Mouse (Mus musculus) midbrain, embryonic 15.5 days (tissue): ENCODE data around the gene Sox12. TPM values are rescaled to one million over a fixed set of nuclear protein-coding genes. Genes with fewer than 3 reads are reported as not detected.
"Not testable (repeated sequence)": the region's sequence is repeated elsewhere in the genome, so short reads cannot be mapped to it uniquely, and the experiment has no call there.

Source experiments
- ATAC-seq: fragments of 200-750 bp; cut with Nextera tagmentation; replicated peaks from 2 replicates; pipeline ENCODE4 v1.8.0; 2017; ENCODE audit warnings: moderate TSS enrichment
- H3K27ac ChIP-seq: fragments of 300-500 bp; sonication (generic); 2 replicates; pipeline ENCODE4 v1.5.1; 2015; ENCODE audit warnings: mild to moderate bottlenecking, inconsistent platforms
- H3K27me3 ChIP-seq: fragments of 300-500 bp; sonication (generic); replicated peaks from 2 replicates; pipeline ENCODE4 v1.6.1; 2015; ENCODE audit warnings: inconsistent platforms
- H3K36me3 ChIP-seq: fragments of 300-500 bp; sonication (generic); replicated peaks from 2 replicates; pipeline ENCODE4 v1.6.1; 2015; ENCODE audit warnings: inconsistent platforms
- H3K4me1 ChIP-seq: fragments of 300-500 bp; sonication (generic); 2 replicates; pipeline ENCODE4 v1.6.1; 2015; ENCODE audit warnings: inconsistent platforms
- H3K4me2 ChIP-seq: fragments of 300-500 bp; sonication (generic); 2 replicates; pipeline ENCODE4 v1.6.1; 2015; ENCODE audit warnings: inconsistent platforms, mild to moderate bottlenecking, moderate library complexity
- H3K4me3 ChIP-seq: fragments of 300-500 bp; sonication (generic); 2 replicates; pipeline ENCODE4 v1.5.1; 2015; ENCODE audit warnings: mild to moderate bottlenecking, inconsistent platforms
- H3K9ac ChIP-seq: fragments of 300-500 bp; sonication (generic); 2 replicates; pipeline ENCODE4 v1.6.1; 2015; ENCODE audit warnings: mild to moderate bottlenecking, inconsistent platforms
- H3K9me3 ChIP-seq: fragments of 300-500 bp; sonication (generic); 2 replicates; pipeline ENCODE4 v1.6.1; 2016; ENCODE audit warnings: inconsistent platforms
- WGBS: fragments of 180-500 bp; shearing (Covaris S2); methylation state at CpG from one replicate; pipeline ENCODE4 v1.1.7; 2015; ENCODE audit warnings: mixed read lengths; 5-methylcytosine and 5-hydroxymethylcytosine counted together
- polyA plus RNA-seq: library from polyadenylated mRNA; unstranded; fragments of >200 nt; fragmentation: Nextera tagmentation; extraction: Ambion mirVana; gene quantifications from 2 replicates; pipeline ENCODE4 v1.2.1, GENCODE M21; 2015

Gene Sox12
- polyA plus RNA-seq, 1 experiment from 2014 or later, result 17.0 TPM

DNA sequence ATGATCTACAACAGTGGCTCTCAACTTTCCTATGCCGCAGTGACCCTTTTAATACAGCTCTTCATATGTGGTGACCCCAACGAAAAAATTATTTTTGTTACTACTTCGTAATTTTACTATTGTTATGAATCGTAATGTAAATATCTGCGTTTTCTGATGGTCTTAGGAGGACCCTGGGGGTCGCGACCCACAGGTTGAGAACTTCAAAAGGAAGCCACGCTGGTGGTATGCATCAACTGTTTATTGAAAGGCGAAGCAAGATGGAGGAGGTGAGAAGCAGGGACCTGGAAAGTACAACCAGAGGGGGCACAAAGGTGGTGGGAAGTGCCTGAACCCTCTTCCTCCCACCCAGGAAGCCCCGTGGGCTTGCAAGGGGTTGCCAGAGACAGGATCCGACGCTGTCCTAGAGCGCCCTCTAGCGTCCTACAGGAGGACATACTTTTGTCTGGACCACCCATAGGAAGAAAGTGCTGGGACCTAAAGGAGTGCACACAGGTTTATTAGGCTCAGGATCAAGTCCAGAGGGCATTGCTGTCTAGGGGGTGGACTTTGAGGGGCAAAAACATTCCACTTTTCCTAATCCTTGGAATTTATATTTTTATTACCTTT, 29.2 kb downstream of the Sox12 start:
- ATAC-seq, result 0 out of 2 replicates have a peak, but pooled peaks have one; percentile 9
- WGBS, result 30% methylated on average over 14 of the region's 14 CpGs
- no peak overlapping the region for H3K9ac ChIP-seq
- H3K27ac ChIP-seq, result no peak overlapping the region
- peak overlapping the region; percentile 4 for H3K4me2 ChIP-seq
- no peaks in the 10 kb centered on the region for H3K36me3 ChIP-seq
- no peaks in the 10 kb centered on the region for H3K27me3 ChIP-seq
- H3K4me3 ChIP-seq, result no peak overlapping the region
- peaks cover 3% of the 10 kb centered on the region; the same call in 1 of the 2 replicates for H3K4me1 ChIP-seq
- H3K9me3 ChIP-seq, result no peaks in the 10 kb centered on the region

DNA sequence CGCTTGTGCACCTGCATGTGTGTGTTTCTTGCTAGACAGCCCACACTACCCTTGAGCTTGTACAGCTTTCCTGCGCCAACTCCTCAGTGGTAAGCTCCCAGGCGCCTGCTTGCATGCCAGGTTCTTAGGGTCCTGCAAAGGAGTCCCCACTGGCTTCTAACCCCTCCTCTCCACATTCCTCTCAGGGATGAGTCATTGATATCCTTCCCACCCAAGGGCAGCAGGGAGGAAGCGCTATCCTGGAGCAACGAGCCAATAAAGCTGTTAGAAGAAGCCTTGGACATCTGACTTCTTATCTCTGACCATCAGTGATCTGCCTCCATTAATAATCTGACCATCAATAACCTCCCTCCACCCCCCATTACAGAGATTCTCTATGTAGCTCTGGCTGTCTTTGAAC, 29.9 kb downstream of the Sox12 start:
- Histone ChIP-seq H3K4me2 (no peak overlapping the region), H3K9me3 (no peaks in the 10 kb centered on the region), H3K4me3 (no peak overlapping the region), H3K4me1 (peaks cover 6% of the 10 kb centered on the region; the same call in 1 of the 2 replicates), H3K36me3 (no peaks in the 10 kb centered on the region), H3K27me3 (no peaks in the 10 kb centered on the region), H3K9ac (no peak overlapping the region), H3K27ac (no peak overlapping the region)
- ATAC-seq, result no peak
- 85% methylated on average over 5 of the region's 5 CpGs for WGBS

DNA sequence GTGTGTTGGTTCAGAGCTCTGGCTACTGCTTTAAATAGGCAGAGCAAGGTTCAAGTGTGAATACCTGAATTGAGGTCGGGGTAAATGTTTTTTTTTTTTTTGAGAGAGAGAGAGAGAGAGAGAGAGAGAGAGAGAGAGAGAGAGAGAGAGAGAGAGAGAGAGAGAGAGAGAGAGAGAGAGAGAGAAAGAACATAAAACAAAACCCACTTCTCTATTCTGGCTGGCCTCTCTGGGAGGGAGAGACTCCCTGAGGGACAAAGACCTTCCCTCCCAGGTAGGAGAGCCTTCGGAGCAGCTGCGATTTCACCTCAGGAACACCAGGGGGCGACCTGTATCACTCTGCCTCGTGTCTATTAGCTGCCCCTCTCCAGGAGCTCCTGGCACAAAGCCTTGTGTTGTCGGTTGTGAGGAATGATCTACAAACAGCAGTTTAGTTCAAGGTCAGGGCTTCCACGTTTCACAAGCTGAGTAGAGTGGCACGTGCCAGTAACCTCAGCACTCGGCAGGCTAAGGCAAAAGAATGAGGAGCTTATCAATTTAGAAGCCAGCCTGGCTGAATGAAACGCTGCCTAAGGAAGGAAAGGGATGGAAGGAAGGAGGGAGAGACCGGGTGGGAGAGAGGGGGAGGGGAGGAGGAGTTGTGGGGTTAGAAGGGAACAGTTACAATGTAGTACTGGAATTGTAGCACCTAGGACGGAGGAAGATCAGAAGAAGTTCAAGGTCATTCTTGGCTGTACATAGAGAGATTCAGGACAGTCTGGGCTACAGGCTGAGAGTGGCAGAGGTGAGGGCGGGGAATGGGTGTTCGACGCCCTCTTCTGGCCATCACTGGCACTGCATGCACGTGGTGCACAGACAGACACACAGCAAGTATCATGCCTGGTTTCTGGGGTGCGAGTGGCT, 34.4 kb downstream of the Sox12 start:
- 0 out of 2 replicates have a peak overlapping the region, but pooled peaks have one; percentile 2 for H3K4me3 ChIP-seq
- no peak overlapping the region for H3K9ac ChIP-seq
- H3K4me2 ChIP-seq, result peak overlapping the region; percentile 33
- H3K9me3 ChIP-seq, result no peaks in the 10 kb centered on the region
- no peaks in the 10 kb centered on the region for H3K36me3 ChIP-seq
- WGBS, result 10% methylated on average over 17 of the region's 17 CpGs
- peaks cover 6% of the 10 kb centered on the region; the same call in 1 of the 2 replicates for H3K4me1 ChIP-seq
- ATAC-seq, result peak; percentile 69
- no peaks in the 10 kb centered on the region for H3K27me3 ChIP-seq
- peak overlapping the region; percentile 67 for H3K27ac ChIP-seq

DNA sequence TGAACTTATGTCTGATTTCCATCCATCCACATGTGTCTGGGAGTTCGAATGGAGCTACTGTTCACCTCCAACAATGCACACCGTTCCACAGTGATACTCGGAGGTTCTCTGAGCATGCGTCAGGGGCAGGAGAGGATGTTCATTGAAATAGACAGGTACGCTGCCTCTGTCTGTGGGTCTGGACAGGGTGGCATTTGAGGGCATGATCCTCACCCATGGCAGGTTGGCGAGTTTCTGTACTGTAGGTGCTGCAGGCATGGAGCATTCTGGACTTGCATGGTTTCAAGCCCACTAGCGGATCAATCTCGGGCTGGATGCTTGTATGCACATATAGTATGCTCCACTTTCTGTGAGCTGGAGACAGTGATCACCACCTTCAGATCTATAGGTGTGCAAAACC, 36.7 kb downstream of the Sox12 start:
- H3K9me3 ChIP-seq, result no peaks in the 10 kb centered on the region
- no peak overlapping the region for H3K4me2 ChIP-seq
- no peak overlapping the region for H3K9ac ChIP-seq
- no peak for ATAC-seq
- WGBS, result 91% methylated on average over 8 of the region's 8 CpGs
- H3K36me3 ChIP-seq, result no peaks in the 10 kb centered on the region
- no peak overlapping the region for H3K4me3 ChIP-seq
- H3K27ac ChIP-seq, result no peak overlapping the region
- H3K4me1 ChIP-seq, result peaks cover 6% of the 10 kb centered on the region; the same call in 1 of the 2 replicates
- no peaks in the 10 kb centered on the region for H3K27me3 ChIP-seq

DNA sequence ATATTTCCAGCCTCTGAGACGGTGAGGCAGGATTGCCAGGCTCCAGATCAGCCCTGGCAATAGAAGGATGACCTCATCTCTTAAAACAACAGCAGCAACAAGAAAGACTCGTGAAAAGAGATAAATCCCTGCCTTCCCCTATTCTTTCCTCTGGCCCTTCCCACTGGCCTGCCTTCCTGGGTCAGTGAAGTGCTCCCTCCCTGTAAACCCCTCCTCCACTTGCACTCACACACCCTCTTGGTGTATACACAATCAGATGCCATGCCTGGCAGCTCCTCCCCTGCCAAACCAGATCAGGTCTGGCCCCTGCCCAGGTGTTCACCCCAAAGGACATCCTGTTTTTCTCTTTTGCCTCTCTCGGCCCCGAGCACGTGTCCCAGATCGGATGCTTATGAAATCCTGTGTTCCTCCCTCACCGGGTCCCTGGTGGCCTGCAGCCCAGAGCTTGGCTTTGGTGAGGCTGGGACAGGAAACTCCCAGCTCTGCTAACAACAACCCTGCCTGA, 37.5 kb downstream of the Sox12 start:
- peaks cover 6% of the 10 kb centered on the region; the same call in 1 of the 2 replicates for H3K4me1 ChIP-seq
- no peak overlapping the region for H3K9ac ChIP-seq
- 52% methylated on average over 7 of the region's 7 CpGs for WGBS
- ATAC-seq, result no peak
- H3K27ac ChIP-seq, result no peak overlapping the region
- H3K9me3 ChIP-seq, result no peaks in the 10 kb centered on the region
- H3K4me3 ChIP-seq, result no peak overlapping the region
- no peaks in the 10 kb centered on the region for H3K36me3 ChIP-seq
- H3K27me3 ChIP-seq, result no peaks in the 10 kb centered on the region
- H3K4me2 ChIP-seq, result no peak overlapping the region

DNA sequence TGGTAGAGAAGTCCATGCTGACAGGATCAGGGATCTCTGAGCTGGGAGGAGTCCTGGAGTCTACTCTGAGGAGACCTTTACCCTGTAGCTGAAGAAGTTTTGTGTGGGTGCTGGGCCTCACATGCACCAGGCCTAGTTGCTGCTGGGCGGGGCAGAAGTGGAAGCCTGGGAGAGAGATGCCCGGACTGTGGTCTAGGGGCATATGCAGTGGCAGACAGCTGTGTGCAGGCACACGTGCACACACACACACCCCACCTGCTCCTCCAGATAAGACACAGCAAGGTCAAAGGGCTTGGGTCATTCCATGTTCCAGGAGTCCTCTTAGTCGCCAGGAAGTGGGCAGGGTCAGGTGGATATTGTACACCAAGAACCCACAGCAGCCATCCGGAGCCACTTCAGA, 38.2 kb downstream of the Sox12 start:
- no peak overlapping the region for H3K4me2 ChIP-seq
- no peak overlapping the region for H3K4me3 ChIP-seq
- no peaks in the 10 kb centered on the region for H3K27me3 ChIP-seq
- H3K4me1 ChIP-seq, result peaks cover 6% of the 10 kb centered on the region; the same call in 1 of the 2 replicates
- WGBS, result 82% methylated on average over 5 of the region's 5 CpGs
- H3K9ac ChIP-seq, result no peak overlapping the region
- ATAC-seq, result no peak
- no peak overlapping the region for H3K27ac ChIP-seq
- H3K36me3 ChIP-seq, result no peaks in the 10 kb centered on the region
- H3K9me3 ChIP-seq, result no peaks in the 10 kb centered on the region

DNA sequence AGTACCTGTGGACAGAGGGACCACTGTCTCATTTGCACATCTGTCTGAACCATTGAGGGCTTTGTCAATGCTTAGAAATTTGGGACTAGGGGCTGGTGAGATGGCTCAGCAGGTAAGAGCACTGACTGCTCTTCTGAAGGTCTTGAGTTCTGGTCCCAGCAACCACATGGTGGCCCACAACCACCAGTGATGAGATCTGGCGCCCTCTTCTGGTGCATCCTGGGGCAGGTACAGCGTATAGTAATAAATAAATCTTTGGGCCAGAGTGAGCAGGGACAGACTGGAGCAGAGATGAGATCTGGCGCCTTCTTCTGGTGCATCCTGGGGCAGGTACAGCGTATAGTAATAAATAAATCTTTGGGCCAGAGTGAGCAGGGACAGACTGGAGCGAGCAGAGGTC, 38.9 kb downstream of the Sox12 start:
- not testable (repeated sequence) for H3K27me3 ChIP-seq, H3K9ac ChIP-seq, H3K4me3 ChIP-seq, H3K4me2 ChIP-seq, ATAC-seq, H3K9me3 ChIP-seq, H3K4me1 ChIP-seq, H3K36me3 ChIP-seq, H3K27ac ChIP-seq
- 72% methylated on average over 5 of the region's 5 CpGs for WGBS

DNA sequence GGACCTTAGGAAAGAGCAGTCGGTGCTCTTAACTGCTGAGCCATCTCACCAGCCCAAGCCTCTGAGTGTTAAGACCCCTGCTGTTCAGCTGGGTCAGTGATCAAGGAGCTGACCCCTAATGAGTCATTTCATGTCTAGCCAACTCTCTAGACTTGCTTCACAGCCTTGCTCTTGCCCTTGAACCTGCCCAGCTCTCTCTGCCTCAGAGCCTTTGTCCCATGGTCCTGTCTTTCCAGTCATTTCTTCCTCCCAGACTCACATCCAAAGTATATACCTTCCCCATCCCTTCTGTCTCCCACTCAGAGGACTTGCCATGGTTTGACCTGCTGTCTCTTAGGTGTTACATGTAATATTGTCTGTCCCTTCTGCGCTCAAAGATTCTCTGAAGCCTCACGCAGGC, 40.6 kb downstream of the Sox12 start:
- Histone ChIP-seq H3K9me3 (no peaks in the 10 kb centered on the region), H3K27me3 (no peaks in the 10 kb centered on the region), H3K4me1 (no peaks in the 10 kb centered on the region), H3K36me3 (no peaks in the 10 kb centered on the region), H3K9ac (no peak overlapping the region), H3K4me2 (no peak overlapping the region), H3K4me3 (no peak overlapping the region), H3K27ac (no peak overlapping the region)
- WGBS, result 83% methylated on average over 3 of the region's 3 CpGs
- ATAC-seq, result no peak

DNA sequence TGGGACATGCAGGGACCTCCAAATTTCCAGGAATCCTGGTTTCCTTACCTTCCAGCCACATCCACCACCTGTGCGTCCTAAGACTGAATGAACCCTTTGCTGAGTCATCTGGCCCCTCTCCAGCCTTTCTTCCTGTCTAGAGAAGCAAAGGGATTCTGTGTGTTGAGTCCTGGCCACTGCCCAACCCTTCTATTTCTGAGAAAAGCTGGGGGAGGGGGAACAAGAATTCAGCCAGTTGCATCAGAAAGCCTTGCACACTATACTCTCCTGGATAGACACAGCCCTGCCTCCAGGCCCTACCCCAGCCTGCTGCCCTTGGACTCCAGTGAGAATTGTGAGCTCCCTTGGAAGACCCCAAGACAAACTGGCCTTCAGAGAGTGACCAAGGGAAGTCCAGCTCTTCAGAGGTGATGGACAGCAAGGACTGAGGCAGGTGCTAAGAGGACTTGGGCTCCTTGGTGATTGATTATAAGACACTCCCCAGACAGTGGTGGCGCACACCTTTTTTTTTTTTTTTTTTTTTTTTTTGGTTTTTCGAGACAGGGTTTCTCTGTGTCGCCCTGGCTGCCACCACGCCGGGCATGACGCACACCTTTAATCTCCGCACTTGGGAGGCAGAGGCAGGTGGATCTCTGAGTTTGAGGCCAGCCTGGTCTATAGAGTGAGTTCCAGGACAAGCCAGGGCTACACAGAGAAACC, 47.9 kb downstream of the Sox12 start:
- no peaks in the 10 kb centered on the region for H3K4me1 ChIP-seq
- no peak for ATAC-seq
- H3K4me2 ChIP-seq, result no peak overlapping the region
- H3K27me3 ChIP-seq, result no peaks in the 10 kb centered on the region
- H3K9me3 ChIP-seq, result no peaks in the 10 kb centered on the region
- H3K9ac ChIP-seq, result no peak overlapping the region
- H3K36me3 ChIP-seq, result no peaks in the 10 kb centered on the region
- no peak overlapping the region for H3K4me3 ChIP-seq
- 85% methylated on average over 8 of the region's 8 CpGs for WGBS
- no peak overlapping the region for H3K27ac ChIP-seq

DNA sequence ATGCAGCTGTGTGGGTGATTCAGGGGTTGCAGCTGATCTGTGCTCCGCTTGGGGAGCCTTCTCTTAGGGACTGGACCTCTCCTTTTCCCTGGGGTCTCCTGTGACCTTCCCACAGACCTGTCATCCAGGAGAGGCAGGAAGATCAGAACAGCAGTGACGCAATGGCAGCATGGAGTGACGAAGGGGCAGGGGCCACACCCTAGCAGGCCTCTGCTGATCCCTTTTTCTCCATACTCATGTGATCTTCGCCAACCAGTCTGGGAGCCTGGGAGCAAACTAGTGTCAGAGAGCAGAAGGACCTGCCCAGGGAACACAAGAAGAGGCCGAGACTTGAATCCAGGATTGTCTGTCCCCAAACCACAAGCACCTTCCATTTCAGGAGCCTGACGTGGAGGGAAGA, 48.7 kb downstream of the Sox12 start:
- H3K27ac ChIP-seq, result no peak overlapping the region
- peaks cover 5% of the 10 kb centered on the region for H3K4me1 ChIP-seq
- H3K27me3 ChIP-seq, result no peaks in the 10 kb centered on the region
- no peak for ATAC-seq
- H3K9ac ChIP-seq, result no peak overlapping the region
- H3K4me3 ChIP-seq, result no peak overlapping the region
- 86% methylated on average over 6 of the region's 6 CpGs for WGBS
- no peaks in the 10 kb centered on the region for H3K36me3 ChIP-seq
- H3K4me2 ChIP-seq, result no peak overlapping the region
- no peaks in the 10 kb centered on the region for H3K9me3 ChIP-seq

DNA sequence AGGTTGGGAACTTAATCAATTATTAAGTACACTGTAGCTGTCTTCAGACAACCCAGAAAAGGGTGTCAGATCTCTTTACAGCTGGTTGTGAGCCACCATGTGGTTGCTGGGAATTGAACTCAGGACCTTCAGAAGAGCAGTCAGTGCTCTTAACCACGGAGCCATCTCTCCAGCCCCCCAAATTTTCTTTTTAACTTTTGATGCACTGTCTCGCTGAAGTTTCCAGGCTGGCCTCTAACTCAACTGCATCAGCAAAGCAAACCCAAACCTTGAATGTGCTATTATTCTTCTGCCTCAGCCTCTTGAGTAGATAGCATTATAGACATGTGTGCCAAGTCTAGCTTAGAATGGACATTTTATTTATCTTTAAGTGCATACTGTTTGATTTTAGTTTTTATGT, 50.1 kb downstream of the Sox12 start:
- H3K27ac ChIP-seq, result no peak overlapping the region
- H3K9me3 ChIP-seq, result no peaks in the 10 kb centered on the region
- no peak overlapping the region for H3K4me2 ChIP-seq
- no peak for ATAC-seq
- H3K4me3 ChIP-seq, result no peak overlapping the region
- H3K27me3 ChIP-seq, result no peaks in the 10 kb centered on the region
- H3K36me3 ChIP-seq, result no peaks in the 10 kb centered on the region
- H3K9ac ChIP-seq, result no peak overlapping the region
- H3K4me1 ChIP-seq, result peaks cover 16% of the 10 kb centered on the region
- WGBS, result 78% methylated on average over 2 of the region's 2 CpGs

DNA sequence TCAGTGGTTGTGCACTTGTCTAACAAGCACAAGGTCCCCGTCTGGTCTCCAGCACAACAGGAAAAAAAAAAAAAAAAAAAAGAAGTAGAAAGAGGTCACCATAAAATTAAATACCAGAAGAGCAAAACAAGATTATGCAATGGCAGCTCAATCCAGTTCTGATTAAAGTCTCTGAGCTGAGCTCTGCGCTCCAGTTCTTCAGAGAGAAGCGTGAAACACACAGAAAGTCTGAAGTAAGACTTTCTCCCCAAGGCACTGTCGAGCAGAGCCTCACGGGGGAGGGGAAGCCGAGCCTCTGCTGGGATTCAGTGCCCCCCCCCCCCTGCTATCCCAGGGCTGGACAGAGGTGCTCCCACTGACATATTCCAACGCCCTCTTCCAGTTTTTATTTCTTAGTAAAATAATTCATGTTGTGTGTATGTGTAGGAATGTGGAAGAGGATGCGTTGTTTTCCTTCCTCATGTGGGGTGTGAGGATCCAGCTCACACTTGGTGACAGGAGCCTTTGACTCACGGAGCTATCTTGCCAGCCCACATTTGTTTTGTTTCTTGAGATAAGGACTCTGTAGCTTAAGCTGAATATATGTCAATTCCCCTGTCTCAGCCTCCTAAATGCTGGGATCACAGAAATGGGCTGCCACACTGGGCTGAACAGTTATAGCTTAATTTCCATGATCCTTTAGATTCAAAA, 50.9 kb downstream of the Sox12 start:
- Histone ChIP-seq H3K27ac (no peak overlapping the region), H3K4me1 (peaks cover 16% of the 10 kb centered on the region), H3K9me3 (no peaks in the 10 kb centered on the region), H3K27me3 (no peaks in the 10 kb centered on the region), H3K36me3 (no peaks in the 10 kb centered on the region), H3K4me2 (no peak overlapping the region), H3K9ac (no peak overlapping the region), H3K4me3 (no peak overlapping the region)
- ATAC-seq, result no peak
- WGBS, result 43% methylated on average over 9 of the region's 9 CpGs
